In genomic region chr19:4214771-4215450, GRCm38 (mm10) we compare ENCODE assay signal across 8 mouse cellular contexts. TPM values are rescaled to one million over a fixed set of nuclear protein-coding genes. Genes with fewer than 3 reads are reported as not detected.
DNase-seq lines count a peak whose midpoint lies in the region; ATAC-seq lines count a peak whose summit lies in the region.

No protein-coding gene starts in this region.

- H3K36me3 ChIP-seq in embryonic facial prominence, embryonic 15.5 days = no peaks in the 10 kb centered on the region
- H3K36me3 ChIP-seq in lung, embryonic 16.5 days (ENCODE audit: control insufficient read depth, insufficient read depth, low read length) = no peaks in the 10 kb centered on the region
- no peaks in the 10 kb centered on the region for H3K36me3 ChIP-seq in stomach, embryonic 16.5 days (ENCODE audit: control insufficient read depth, insufficient read depth, low read length)

- H3K9me3 ChIP-seq in embryonic facial prominence, embryonic 15.5 days (replicated peaks) = no peaks in the 10 kb centered on the region
- no peaks in the 10 kb centered on the region for H3K9me3 ChIP-seq in lung, embryonic 16.5 days (ENCODE audit: control insufficient read depth, low read length)
- H3K9me3 ChIP-seq in stomach, embryonic 16.5 days (replicated peaks; ENCODE audit: control insufficient read depth, low read length) = no peaks in the 10 kb centered on the region

- under 1% methylated on average over 57 of the region's 81 CpGs for WGBS in embryonic facial prominence, embryonic 15.5 days
- under 1% methylated on average over 58 of the region's 81 CpGs for WGBS in lung, embryonic 16.5 days
- WGBS in stomach, embryonic 16.5 days = under 1% methylated on average over 64 of the region's 81 CpGs

- peak overlapping the region; percentile 85 for H3K4me2 ChIP-seq in embryonic facial prominence, embryonic 15.5 days (replicated peaks)
- H3K4me2 ChIP-seq in lung, embryonic 16.5 days (ENCODE audit: low read depth, low read length) = peak overlapping the region; percentile 94
- peak overlapping the region; percentile 92 for H3K4me2 ChIP-seq in stomach, embryonic 16.5 days (ENCODE audit: low read depth, low read length)

- H3K9ac ChIP-seq in embryonic facial prominence, embryonic 15.5 days = peak overlapping the region; percentile 96
- peak overlapping the region; percentile 92 for H3K9ac ChIP-seq in lung, embryonic 16.5 days (ENCODE audit: low read length)
- H3K9ac ChIP-seq in stomach, embryonic 16.5 days (ENCODE audit: low read length) = peak overlapping the region; percentile 96

- H3K4me3 ChIP-seq in embryonic facial prominence, embryonic 15.5 days (replicated peaks) = peak overlapping the region; percentile 88
- H3K4me3 ChIP-seq in lung, embryonic 16.5 days (ENCODE audit: low read length) = peak overlapping the region; percentile 80
- H3K4me3 ChIP-seq in stomach, embryonic 16.5 days (replicated peaks; ENCODE audit: low read length) = peak overlapping the region; percentile 80

- H3K27me3 ChIP-seq in embryonic facial prominence, embryonic 15.5 days = no peaks in the 10 kb centered on the region
- no peaks in the 10 kb centered on the region for H3K27me3 ChIP-seq in lung, embryonic 16.5 days (ENCODE audit: control insufficient read depth, insufficient read depth, low read depth, low read length)
- no peaks in the 10 kb centered on the region for H3K27me3 ChIP-seq in stomach, embryonic 16.5 days (ENCODE audit: control insufficient read depth, insufficient read depth, low read length)

- H3K27ac ChIP-seq in embryonic facial prominence, embryonic 15.5 days (replicated peaks) = peak overlapping the region; percentile 93
- H3K27ac ChIP-seq in lung, embryonic 16.5 days (ENCODE audit: low read length) = peak overlapping the region; percentile 96
- H3K27ac ChIP-seq in stomach, embryonic 16.5 days (ENCODE audit: low read length) = peak overlapping the region; percentile 95

- ATAC-seq in embryonic facial prominence, embryonic 15.5 days (ENCODE audit: insufficient number of reproducible peaks, low FRiP score, low TSS enrichment, low read depth) = peak; percentile 24; the same call in 1 of the 2 replicates
- ATAC-seq in inflammation-experienced regulatory T-cells, adult 6 months = peak; percentile 26
- peak; percentile 51 for ATAC-seq in lung, embryonic 16.5 days (ENCODE audit: low read depth)
- peak; percentile 34; the same call in 1 of the 2 replicates for ATAC-seq in stomach, embryonic 16.5 days (ENCODE audit: insufficient read depth, low FRiP score)

- peak; percentile 39 for DNase-seq in urinary bladder, adult 2 months (ENCODE audit: low spot score)
- no peak for DNase-seq in urinary bladder, postnatal 10 days (ENCODE audit: low spot score)
- no peak for DNase-seq in frontal cortex, postnatal 10 days (ENCODE audit: low spot score in 2 of 2)
- no peak for DNase-seq in frontal cortex, postnatal 14 days (ENCODE audit: low spot score in 2 of 2)

- H3K4me1 ChIP-seq in embryonic facial prominence, embryonic 15.5 days = peaks cover 73% of the 10 kb centered on the region
- H3K4me1 ChIP-seq in lung, embryonic 16.5 days (replicated peaks; ENCODE audit: control insufficient read depth, insufficient read depth, low read length) = peaks cover 43% of the 10 kb centered on the region
- H3K4me1 ChIP-seq in stomach, embryonic 16.5 days (ENCODE audit: control insufficient read depth, insufficient read depth, low read length) = peaks cover 60% of the 10 kb centered on the region

RNA-seq across cellular contexts. Expression of gene AC109138.7, which starts 0.8 kb away (rescaled TPM):
- polyA plus RNA-seq in urinary bladder, adult 2 months (2012; rRNA removed) = not detected in 2 replicates
- polyA plus RNA-seq in embryonic facial prominence, embryonic 15.5 days (2015; fragmentation: Nextera tagmentation; extraction: Ambion mirVana) = not detected in 2 replicates
- not detected for polyA plus RNA-seq in inflammation-experienced regulatory T-cells, adult 6 months (2017; shearing (Covaris generic))
- not detected in 2 replicates for polyA plus RNA-seq in lung, embryonic 16.5 days (2015; fragmentation: Nextera tagmentation; extraction: Ambion mirVana)
- polyA plus RNA-seq in stomach, embryonic 16.5 days (2015; fragmentation: Nextera tagmentation; extraction: Ambion mirVana) = not detected in 2 replicates

RNA-seq across cellular contexts. Expression of gene Clcf1, which starts 0.9 kb away (rescaled TPM):
- polyA plus RNA-seq in urinary bladder, adult 2 months (2012; rRNA removed) = 10.8 and 13.1 TPM in 2 replicates
- polyA plus RNA-seq in embryonic facial prominence, embryonic 15.5 days (2015; fragmentation: Nextera tagmentation; extraction: Ambion mirVana) = 10.1 and 10.2 TPM in 2 replicates
- polyA plus RNA-seq in inflammation-experienced regulatory T-cells, adult 6 months (2017; shearing (Covaris generic)) = 10 to 100 TPM; 13.4 to 51.6 (median 33.9) TPM
- 4.8 and 6.1 TPM in 2 replicates for polyA plus RNA-seq in lung, embryonic 16.5 days (2015; fragmentation: Nextera tagmentation; extraction: Ambion mirVana)
- 5.3 and 6.3 TPM in 2 replicates for polyA plus RNA-seq in stomach, embryonic 16.5 days (2015; fragmentation: Nextera tagmentation; extraction: Ambion mirVana)

RNA-seq across cellular contexts. Expression of gene Rad9a, which starts 13.4 kb away (rescaled TPM):
- polyA plus RNA-seq in urinary bladder, adult 2 months (2012; rRNA removed) = 19.2 and 23.2 TPM in 2 replicates
- 33.6 and 35.0 TPM in 2 replicates for polyA plus RNA-seq in embryonic facial prominence, embryonic 15.5 days (2015; fragmentation: Nextera tagmentation; extraction: Ambion mirVana)
- 10 to 100 TPM; 43.6 to 63.0 (median 59.1) TPM for polyA plus RNA-seq in inflammation-experienced regulatory T-cells, adult 6 months (2017; shearing (Covaris generic))
- polyA plus RNA-seq in lung, embryonic 16.5 days (2015; fragmentation: Nextera tagmentation; extraction: Ambion mirVana) = 30.5 and 33.6 TPM in 2 replicates
- polyA plus RNA-seq in stomach, embryonic 16.5 days (2015; fragmentation: Nextera tagmentation; extraction: Ambion mirVana) = 26.2 and 26.7 TPM in 2 replicates

RNA-seq across cellular contexts. Expression of gene Pold4, which starts 16.8 kb away (rescaled TPM):
- polyA plus RNA-seq in urinary bladder, adult 2 months (2012; rRNA removed) = 76.4 and 82.1 TPM in 2 replicates
- 33.5 and 34.0 TPM in 2 replicates for polyA plus RNA-seq in embryonic facial prominence, embryonic 15.5 days (2015; fragmentation: Nextera tagmentation; extraction: Ambion mirVana)
- polyA plus RNA-seq in inflammation-experienced regulatory T-cells, adult 6 months (2017; shearing (Covaris generic)) = 100 to 1,000 TPM in 2 of 3 experiments, 10 to 100 TPM in 1; 96.4 to 134 (median 118) TPM
- polyA plus RNA-seq in lung, embryonic 16.5 days (2015; fragmentation: Nextera tagmentation; extraction: Ambion mirVana) = 32.6 and 38.0 TPM in 2 replicates
- 36.3 and 38.0 TPM in 2 replicates for polyA plus RNA-seq in stomach, embryonic 16.5 days (2015; fragmentation: Nextera tagmentation; extraction: Ambion mirVana)

RNA-seq across cellular contexts. Expression of gene Ppp1ca, which starts 23.0 kb away (rescaled TPM):
- polyA plus RNA-seq in urinary bladder, adult 2 months (2012; rRNA removed) = 257 and 304 TPM in 2 replicates
- 745 and 794 TPM in 2 replicates for polyA plus RNA-seq in embryonic facial prominence, embryonic 15.5 days (2015; fragmentation: Nextera tagmentation; extraction: Ambion mirVana)
- polyA plus RNA-seq in inflammation-experienced regulatory T-cells, adult 6 months (2017; shearing (Covaris generic)) = 1,000 to 10,000 TPM in 1 of 3 experiments, 100 to 1,000 TPM in 2; 808 to 1,210 (median 823) TPM
- 911 and 931 TPM in 2 replicates for polyA plus RNA-seq in lung, embryonic 16.5 days (2015; fragmentation: Nextera tagmentation; extraction: Ambion mirVana)
- 727 and 779 TPM in 2 replicates for polyA plus RNA-seq in stomach, embryonic 16.5 days (2015; fragmentation: Nextera tagmentation; extraction: Ambion mirVana)
